Mouse (Mus musculus) left cerebral cortex, postnatal 10 days (tissue): ENCODE measurements at regions not wholly inside any gene's neighbourhood (a gene's known extent, or its start where the extent isn't known, plus 50 kb on each side); places are given as distances from the start of the nearest gene placed in this dataset.

Experiments used
- DNase-seq, 2 experiments: peaks; one replicate each; pipeline ENCODE4 v3.0.0; 2021 to 2022; ENCODE audit warnings: low spot score in 2 of 2, mixed read lengths in 1 of 2; ENCODE audit errors: extremely low spot score in 1 of 2
- intact Hi-C: fragments of 180-260 bp; cut with DNase I; formaldehyde crosslinking; loops from one replicate; pipeline ENCODE4 v1.15.1; 2025

- intact Hi-C loops: no loop called here
- no peak for DNase-seq
These were observed 449.3 kb upstream of the Castor2 start for GRCm38 (mm10) chr5:133650246-133650645.

- intact Hi-C loops: no loop called here
- DNase-seq: no peak
These were observed 453.8 kb upstream of the Castor2 start for GRCm38 (mm10) chr5:133645696-133646195.

- no peak for DNase-seq
These were observed 456.2 kb upstream of the Castor2 start for GRCm38 (mm10) chr5:133643326-133643725.

GRCm38 (mm10) chr5:133634481-133634880 lies 465.0 kb upstream of the Castor2 start:
- intact Hi-C loops: no loop called here
- no peak for DNase-seq

More at GRCm38 (mm10) chr5:133643326-133643725, 456.2 kb upstream of the Castor2 start:
- intact Hi-C loops: no loop called here

GRCm38 (mm10) chr5:133631812-133632211 lies 467.7 kb upstream of the Castor2 start:
- intact Hi-C loops: no loop called here

GRCm38 (mm10) chr5:133619347-133619746 lies 480.2 kb upstream of the Castor2 start:
- no peak for DNase-seq
- intact Hi-C loops: no loop called here

More at GRCm38 (mm10) chr5:133631812-133632211, 467.7 kb upstream of the Castor2 start:
- DNase-seq: no peak

- no peak for DNase-seq
- intact Hi-C loops: no loop called here
These were observed 498.2 kb upstream of the Castor2 start for GRCm38 (mm10) chr5:133601241-133601739.

GRCm38 (mm10) chr5:133600630-133601029 lies 498.9 kb upstream of the Castor2 start:
- no peak for DNase-seq
- intact Hi-C loops: no loop called here

GRCm38 (mm10) chr5:133598105-133598504 lies 501.4 kb upstream of the Castor2 start:
- intact Hi-C loops: no loop called here
- no peak for DNase-seq

- intact Hi-C loops: no loop called here
- DNase-seq: no peak
These were observed 513.0 kb upstream of the Castor2 start for GRCm38 (mm10) chr5:133586492-133586891.

DNA sequence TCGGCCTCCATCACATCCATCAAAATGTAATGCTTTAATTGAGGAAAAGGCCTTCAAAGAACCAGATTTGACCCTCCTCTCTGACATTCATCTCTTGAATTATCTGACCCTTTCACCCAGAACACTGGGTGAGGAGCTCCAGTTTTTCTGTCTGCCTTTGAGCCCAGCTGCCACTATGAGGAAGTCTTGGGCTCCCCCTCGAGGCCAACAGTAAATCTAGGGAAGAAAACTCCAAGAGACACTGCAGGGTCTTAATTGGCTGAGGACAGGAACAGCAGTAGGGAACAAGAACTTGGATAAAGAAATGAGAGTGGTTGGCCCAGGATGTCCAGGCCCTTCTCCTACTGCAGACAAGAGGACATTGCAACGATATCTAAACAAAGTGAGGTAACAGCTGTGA lies 514.3 kb upstream of the Castor2 start:
- intact Hi-C loops: no loop called here
- DNase-seq: peak; percentile 49 to 66

GRCm38 (mm10) chr5:133576595-133576994 lies 522.9 kb upstream of the Castor2 start:
- intact Hi-C loops: no loop called here
- no peak for DNase-seq

DNA sequence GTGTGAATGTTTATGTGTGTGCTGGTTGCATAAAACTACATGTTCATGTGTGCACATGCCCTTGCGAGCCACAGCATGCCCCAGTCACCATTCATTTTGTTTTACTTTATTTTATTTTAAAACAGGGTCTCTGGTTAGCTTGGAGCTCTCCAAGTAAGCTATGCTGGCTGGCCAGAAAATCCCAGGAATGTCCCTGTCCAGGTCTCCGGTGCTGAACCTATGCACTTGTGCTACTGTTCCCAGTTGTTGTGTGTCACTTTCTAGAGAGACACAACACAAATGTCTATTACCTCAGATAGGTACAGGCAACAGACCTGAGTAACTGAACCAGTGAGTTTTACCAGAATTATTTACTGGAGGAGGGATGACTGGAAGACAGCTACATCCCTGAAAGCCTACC lies 530.4 kb upstream of the Castor2 start:
- no peak for DNase-seq
- intact Hi-C loops: no loop called here

DNA sequence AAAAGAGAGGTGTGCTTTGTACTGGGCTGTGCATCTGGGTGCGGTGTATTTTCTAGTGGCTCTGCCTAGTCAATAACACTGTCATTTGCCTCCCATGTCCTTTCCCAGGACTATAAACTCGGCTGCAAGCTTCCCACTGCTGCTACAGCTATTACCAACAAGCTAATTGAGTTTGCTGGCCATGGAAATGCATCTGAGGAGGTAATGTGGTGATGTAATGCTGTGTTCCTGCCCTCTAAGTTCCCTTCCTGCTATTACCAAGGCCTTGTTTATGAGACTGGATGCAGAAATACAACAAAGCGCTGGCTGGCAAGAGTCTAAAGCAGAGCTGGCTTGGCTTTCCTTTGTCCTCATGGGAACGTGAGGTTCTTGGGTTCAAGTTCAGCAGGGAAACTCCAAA lies 533.0 kb upstream of the Castor2 start:
- intact Hi-C loops: no loop called here
- no peak for DNase-seq

- intact Hi-C loops: no loop called here
- DNase-seq: no peak
These were observed 548.9 kb upstream of the Castor2 start for GRCm38 (mm10) chr5:133550657-133551056.

- intact Hi-C loops: no loop called here
- no peak for DNase-seq
These were observed 557.3 kb upstream of the Castor2 start for GRCm38 (mm10) chr5:133542217-133542616.

DNA sequence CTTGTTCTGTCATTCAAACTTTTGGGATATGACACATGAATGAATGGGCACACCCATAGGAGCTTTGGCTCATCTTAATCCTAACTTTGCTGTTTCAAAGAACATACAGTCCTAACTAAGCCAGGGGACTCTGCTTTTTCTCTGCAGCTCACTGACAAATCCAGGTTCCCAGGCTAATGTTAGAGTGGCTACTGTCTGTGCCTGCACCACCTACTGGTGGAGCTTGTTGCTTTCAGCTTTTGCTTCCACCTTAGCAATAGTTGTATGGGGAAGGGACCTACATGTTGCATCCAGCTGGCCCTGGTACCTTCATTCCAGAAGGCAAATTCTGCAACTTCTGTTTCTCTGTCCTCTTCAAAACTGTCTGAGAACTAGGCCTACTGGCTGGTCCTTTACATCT lies 566.8 kb upstream of the Castor2 start:
- peak in 1 of 2 experiments; percentile 4 for DNase-seq
- intact Hi-C loops: no loop called here

- intact Hi-C loops: no loop called here
- DNase-seq: no peak
These were observed 593.9 kb upstream of the Castor2 start for GRCm38 (mm10) chr5:133505661-133506060.

- DNase-seq: peak; percentile 52 to 67
- intact Hi-C loops: no loop called here
These were observed 611.7 kb upstream of the Castor2 start for GRCm38 (mm10) chr5:133487806-133488290.

GRCm38 (mm10) chr5:133482291-133483086 lies 617.0 kb upstream of the Castor2 start:
- intact Hi-C loops: no loop called here

More at GRCm38 (mm10) chr5:133482291-133483086, 617.0 kb upstream of the Castor2 start:
- peak; percentile 54 to 63 for DNase-seq
